Mouse (Mus musculus): ENCODE measurements at regions not wholly inside any gene's neighbourhood (a gene's known extent, or its start where the extent isn't known, plus 50 kb on each side); places are given as distances from the start of the nearest gene placed in this dataset.

GRCm38 (mm10) chr1:71910125-71910524 is 257.1 kb upstream of the Fn1 start:
- TF ChIP-seq POLR2A (IDR thresholded peaks at IDR 0.05; ENCODE audit: borderline replicate concordance, extremely low read depth, low read depth, low read length) (no peak), CTCF (IDR thresholded peaks at IDR 0.05; ENCODE audit: insufficient read depth, low read length) (no peak)
- WGBS = 80% methylated on average over 1 of the region's 1 CpGs
- no peaks in the 10 kb centered on the region; the same call in 1 of the 2 replicates for H3K4me1 ChIP-seq (ENCODE audit: control insufficient read depth, insufficient read depth, low read length)
- H3K4me3 ChIP-seq (replicated peaks; ENCODE audit: extremely low read depth, low read depth, low read length) = no peak overlapping the region
- DNase-seq = no peak

GRCm38 (mm10) chr1:71909508-71910124 is 256.6 kb upstream of the Fn1 start:
- DNase-seq = no peak
- 70% methylated on average over 11 of the region's 11 CpGs for WGBS
- Histone ChIP-seq H3K4me1 (ENCODE audit: control insufficient read depth, insufficient read depth, low read length) (no peaks in the 10 kb centered on the region; the same call in 1 of the 2 replicates), H3K4me3 (replicated peaks; ENCODE audit: extremely low read depth, low read depth, low read length) (no peak overlapping the region)
- TF ChIP-seq CTCF (IDR thresholded peaks at IDR 0.05; ENCODE audit: insufficient read depth, low read length) (no peak), POLR2A (IDR thresholded peaks at IDR 0.05; ENCODE audit: borderline replicate concordance, extremely low read depth, low read depth, low read length) (no peak)

GRCm38 (mm10) chr1:71904376-71904948 is 251.5 kb upstream of the Fn1 start:
- Histone ChIP-seq H3K4me1 (ENCODE audit: control insufficient read depth, insufficient read depth, low read length) (no peaks in the 10 kb centered on the region), H3K4me3 (replicated peaks; ENCODE audit: extremely low read depth, low read depth, low read length) (no peak overlapping the region)
- TF ChIP-seq CTCF (IDR thresholded peaks at IDR 0.05; ENCODE audit: insufficient read depth, low read length) (no peak), POLR2A (IDR thresholded peaks at IDR 0.05; ENCODE audit: borderline replicate concordance, extremely low read depth, low read depth, low read length) (no peak)
- WGBS = 79% methylated on average over 4 of the region's 4 CpGs
- no peak for DNase-seq

- WGBS = 65% methylated on average over 8 of the region's 9 CpGs
- no peak for TF ChIP-seq CTCF (IDR thresholded peaks at IDR 0.05; ENCODE audit: insufficient read depth, low read length)
- TF ChIP-seq POLR2A (IDR thresholded peaks at IDR 0.05; ENCODE audit: borderline replicate concordance, extremely low read depth, low read depth, low read length) = no peak
- H3K4me1 ChIP-seq (ENCODE audit: control insufficient read depth, insufficient read depth, low read length) = peaks cover 2% of the 10 kb centered on the region; the same call in 1 of the 2 replicates
- no peak for DNase-seq
- no peak overlapping the region for H3K4me3 ChIP-seq (replicated peaks; ENCODE audit: extremely low read depth, low read depth, low read length)
These were observed 247.4 kb upstream of the Fn1 start for GRCm38 (mm10) chr1:71900106-71901074.

GRCm38 (mm10) chr1:71899128-71899527 is 246.1 kb upstream of the Fn1 start:
- no peak for TF ChIP-seq POLR2A (IDR thresholded peaks at IDR 0.05; ENCODE audit: borderline replicate concordance, extremely low read depth, low read depth, low read length)
- TF ChIP-seq CTCF (IDR thresholded peaks at IDR 0.05; ENCODE audit: insufficient read depth, low read length) = no peak
- DNase-seq = no peak
- WGBS = 84% methylated on average over 8 of the region's 8 CpGs
- Histone ChIP-seq H3K4me3 (replicated peaks; ENCODE audit: extremely low read depth, low read depth, low read length) (no peak overlapping the region), H3K4me1 (ENCODE audit: control insufficient read depth, insufficient read depth, low read length) (peaks cover 2% of the 10 kb centered on the region; the same call in 1 of the 2 replicates)

- Histone ChIP-seq H3K4me3 (replicated peaks; ENCODE audit: extremely low read depth, low read depth, low read length) (no peak overlapping the region), H3K4me1 (ENCODE audit: control insufficient read depth, insufficient read depth, low read length) (peaks cover 2% of the 10 kb centered on the region; the same call in 1 of the 2 replicates)
- WGBS = 63% methylated on average over 6 of the region's 6 CpGs
- TF ChIP-seq CTCF (IDR thresholded peaks at IDR 0.05; ENCODE audit: insufficient read depth, low read length) = no peak
- DNase-seq = peak; percentile 23
These were observed 245.2 kb upstream of the Fn1 start for GRCm38 (mm10) chr1:71898198-71898597.

- no peak for DNase-seq
- WGBS = 52% methylated on average over 8 of the region's 8 CpGs
- peaks cover 2% of the 10 kb centered on the region; the same call in 1 of the 2 replicates for H3K4me1 ChIP-seq (ENCODE audit: control insufficient read depth, insufficient read depth, low read length)
- no peak for TF ChIP-seq CTCF (IDR thresholded peaks at IDR 0.05; ENCODE audit: insufficient read depth, low read length)
- no peak for TF ChIP-seq POLR2A (IDR thresholded peaks at IDR 0.05; ENCODE audit: borderline replicate concordance, extremely low read depth, low read depth, low read length)
- H3K4me3 ChIP-seq (replicated peaks; ENCODE audit: extremely low read depth, low read depth, low read length) = no peak overlapping the region
These were observed 244.6 kb upstream of the Fn1 start for GRCm38 (mm10) chr1:71897464-71898051.

- Histone ChIP-seq H3K4me1 (ENCODE audit: control insufficient read depth, insufficient read depth, low read length) (peaks cover 2% of the 10 kb centered on the region; the same call in 1 of the 2 replicates), H3K4me3 (replicated peaks; ENCODE audit: extremely low read depth, low read depth, low read length) (no peak overlapping the region)
- whole genome bisulfite sequencing = 61% methylated on average over 11 of the region's 11 CpGs
- DNase-seq = no peak
- TF ChIP-seq CTCF (IDR thresholded peaks at IDR 0.05; ENCODE audit: insufficient read depth, low read length) (no peak), POLR2A (IDR thresholded peaks at IDR 0.05; ENCODE audit: borderline replicate concordance, extremely low read depth, low read depth, low read length) (no peak)
These were observed 243.2 kb upstream of the Fn1 start for GRCm38 (mm10) chr1:71896141-71896725.

- no peak for DNase-seq
- no peak overlapping the region for H3K4me3 ChIP-seq (replicated peaks; ENCODE audit: extremely low read depth, low read depth, low read length)
- WGBS = 10% methylated on average over 5 of the region's 5 CpGs
- TF ChIP-seq POLR2A (IDR thresholded peaks at IDR 0.05; ENCODE audit: borderline replicate concordance, extremely low read depth, low read depth, low read length) = no peak
- no peak for TF ChIP-seq CTCF (IDR thresholded peaks at IDR 0.05; ENCODE audit: insufficient read depth, low read length)
- H3K4me1 ChIP-seq (ENCODE audit: control insufficient read depth, insufficient read depth, low read length) = peaks cover 2% of the 10 kb centered on the region; the same call in 1 of the 2 replicates
These were observed 240.6 kb upstream of the Fn1 start for GRCm38 (mm10) chr1:71893636-71894035.

All from lung, adult 2 months (tissue).